Mouse (Mus musculus): Measurements from ENCODE around the gene Rbak. TPM values are rescaled to one million over a fixed set of nuclear protein-coding genes. Genes with fewer than 3 reads are reported as not detected.
"Not testable (repeated sequence)": the region's sequence is repeated elsewhere in the genome, so short reads cannot be mapped to it uniquely, and the experiment has no call there.

The Rbak gene
- polyA plus RNA-seq, 1 experiment from 2014 or later: 5.0 TPM

- H3K4me1 ChIP-seq (ENCODE audit: control insufficient read depth, insufficient read depth, low read length): no peaks in the 10 kb centered on the region
- no peak overlapping the region for H3K9ac ChIP-seq (ENCODE audit: low read depth, low read length)
- H3K27ac ChIP-seq (ENCODE audit: low read length): no peak overlapping the region
- no peaks in the 10 kb centered on the region for H3K36me3 ChIP-seq (ENCODE audit: control insufficient read depth, insufficient read depth, low read length)
- H3K27me3 ChIP-seq (replicated peaks; ENCODE audit: control insufficient read depth, insufficient read depth, low read length): no peaks in the 10 kb centered on the region
- WGBS: 88% methylated on average over 8 of the region's 8 CpGs
- H3K9me3 ChIP-seq (ENCODE audit: control insufficient read depth, low read length): no peaks in the 10 kb centered on the region
- no peak for ATAC-seq
- no peak overlapping the region for H3K4me3 ChIP-seq (ENCODE audit: low read length)
- H3K4me2 ChIP-seq (ENCODE audit: low read depth, low read length): no peak overlapping the region
Observed at GRCm38 (mm10) chr5:143192806-143193205, 12.2 kb upstream of the Rbak start.

DNA sequence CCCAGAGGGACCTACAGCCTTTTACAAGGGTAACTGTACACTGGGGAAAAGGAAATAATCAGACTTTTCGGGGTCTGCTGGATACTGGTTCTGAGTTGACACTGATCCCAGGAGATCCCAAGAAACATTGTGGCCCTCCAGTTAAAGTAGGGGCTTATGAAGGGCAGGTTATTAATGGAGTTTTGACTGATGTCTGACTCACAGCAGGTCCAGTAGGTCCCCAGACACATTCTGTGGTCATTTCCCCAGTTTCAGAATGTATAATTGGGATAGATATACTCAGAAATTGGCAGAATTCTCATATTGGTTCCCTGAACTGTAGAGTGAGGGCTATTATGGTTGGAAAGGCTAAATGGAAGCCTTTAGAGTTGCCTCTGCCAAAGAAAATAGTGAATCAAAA lies 7.4 kb upstream of the Rbak start:
- ATAC-seq; H3K9me3 ChIP-seq (ENCODE audit: control insufficient read depth, low read length); H3K4me2 ChIP-seq (ENCODE audit: low read depth, low read length); H3K27ac ChIP-seq (ENCODE audit: low read length); H3K36me3 ChIP-seq (ENCODE audit: control insufficient read depth, insufficient read depth, low read length); H3K4me1 ChIP-seq (ENCODE audit: control insufficient read depth, insufficient read depth, low read length); H3K27me3 ChIP-seq (replicated peaks; ENCODE audit: control insufficient read depth, insufficient read depth, low read length); H3K4me3 ChIP-seq (ENCODE audit: low read length); H3K9ac ChIP-seq (ENCODE audit: low read depth, low read length): not testable (repeated sequence)
- WGBS: no CpG with 5 or more reads among the region's 1 CpGs

DNA sequence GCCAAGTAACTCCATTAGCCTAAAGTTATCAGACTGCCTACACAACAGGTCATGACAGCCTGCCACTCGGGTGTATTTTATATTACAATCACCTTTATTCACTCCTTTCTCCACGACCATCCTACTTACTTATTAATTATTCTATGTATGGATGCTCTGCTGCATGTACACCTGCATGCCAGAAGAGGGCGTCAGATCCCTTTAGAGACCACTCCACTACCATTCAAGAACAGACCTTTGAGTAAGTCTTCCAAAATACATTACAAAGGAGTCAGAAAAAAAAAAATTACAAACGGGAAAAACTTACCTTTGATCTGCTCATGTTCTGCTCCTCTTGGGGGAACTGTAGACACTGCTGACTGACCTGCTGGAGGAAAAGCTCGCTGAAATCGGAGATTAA lies 1.4 kb downstream of the Rbak start:
- peaks cover 9% of the 10 kb centered on the region for H3K4me1 ChIP-seq (ENCODE audit: control insufficient read depth, insufficient read depth, low read length)
- ATAC-seq: no peak
- H3K4me3 ChIP-seq (ENCODE audit: low read length): peak overlapping the region; percentile 72; the same call in 1 of the 2 replicates
- peak overlapping the region; percentile 54 for H3K4me2 ChIP-seq (ENCODE audit: low read depth, low read length)
- H3K27ac ChIP-seq (ENCODE audit: low read length): no peak overlapping the region
- H3K9me3 ChIP-seq (ENCODE audit: control insufficient read depth, low read length): peaks cover 6% of the 10 kb centered on the region
- peaks cover 27% of the 10 kb centered on the region for H3K36me3 ChIP-seq (ENCODE audit: control insufficient read depth, insufficient read depth, low read length)
- H3K27me3 ChIP-seq (replicated peaks; ENCODE audit: control insufficient read depth, insufficient read depth, low read length): no peaks in the 10 kb centered on the region
- WGBS: 42% methylated on average over 6 of the region's 6 CpGs
- no peak overlapping the region for H3K9ac ChIP-seq (ENCODE audit: low read depth, low read length)

GRCm38 (mm10) chr5:143177541-143178200 lies 2.9 kb downstream of the Rbak start:
- peaks cover 6% of the 10 kb centered on the region for H3K9me3 ChIP-seq (ENCODE audit: control insufficient read depth, low read length)
- H3K4me2 ChIP-seq (ENCODE audit: low read depth, low read length): no peak overlapping the region
- H3K4me1 ChIP-seq (ENCODE audit: control insufficient read depth, insufficient read depth, low read length): peaks cover 9% of the 10 kb centered on the region
- 96% methylated on average over 3 of the region's 3 CpGs for WGBS
- H3K27ac ChIP-seq (ENCODE audit: low read length): no peak overlapping the region
- ATAC-seq: no peak
- H3K9ac ChIP-seq (ENCODE audit: low read depth, low read length): no peak overlapping the region
- H3K27me3 ChIP-seq (replicated peaks; ENCODE audit: control insufficient read depth, insufficient read depth, low read length): no peaks in the 10 kb centered on the region
- H3K36me3 ChIP-seq (ENCODE audit: control insufficient read depth, insufficient read depth, low read length): peaks cover 42% of the 10 kb centered on the region
- no peak overlapping the region for H3K4me3 ChIP-seq (ENCODE audit: low read length)

DNA sequence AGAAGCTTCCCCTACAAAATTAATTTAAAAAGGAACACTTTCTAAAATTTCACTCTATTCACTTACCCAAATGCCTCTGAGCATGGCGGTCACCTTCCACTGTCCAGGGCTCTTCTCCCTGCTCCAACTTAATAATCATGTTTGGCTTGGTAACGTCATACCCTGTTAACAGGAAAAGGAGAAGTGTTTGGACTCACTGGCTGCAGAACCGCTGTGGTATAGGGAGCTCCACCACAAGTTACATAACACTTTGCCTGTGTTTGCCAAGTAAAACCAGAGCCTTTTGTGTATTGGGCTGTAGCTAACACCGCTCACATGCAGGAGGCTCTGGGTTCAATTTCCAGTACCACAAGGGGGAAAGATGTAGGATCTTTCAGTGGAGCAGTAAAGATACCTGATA lies 4.6 kb downstream of the Rbak start:
- Histone ChIP-seq H3K4me2 (ENCODE audit: low read depth, low read length) (no peak overlapping the region), H3K27me3 (replicated peaks; ENCODE audit: control insufficient read depth, insufficient read depth, low read length) (no peaks in the 10 kb centered on the region), H3K4me1 (ENCODE audit: control insufficient read depth, insufficient read depth, low read length) (peaks cover 9% of the 10 kb centered on the region), H3K9ac (ENCODE audit: low read depth, low read length) (no peak overlapping the region), H3K27ac (ENCODE audit: low read length) (no peak overlapping the region), H3K9me3 (ENCODE audit: control insufficient read depth, low read length) (peaks cover 6% of the 10 kb centered on the region), H3K36me3 (ENCODE audit: control insufficient read depth, insufficient read depth, low read length) (peaks cover 52% of the 10 kb centered on the region), H3K4me3 (ENCODE audit: low read length) (no peak overlapping the region)
- 90% methylated on average over 4 of the region's 4 CpGs for WGBS
- no peak for ATAC-seq

DNA sequence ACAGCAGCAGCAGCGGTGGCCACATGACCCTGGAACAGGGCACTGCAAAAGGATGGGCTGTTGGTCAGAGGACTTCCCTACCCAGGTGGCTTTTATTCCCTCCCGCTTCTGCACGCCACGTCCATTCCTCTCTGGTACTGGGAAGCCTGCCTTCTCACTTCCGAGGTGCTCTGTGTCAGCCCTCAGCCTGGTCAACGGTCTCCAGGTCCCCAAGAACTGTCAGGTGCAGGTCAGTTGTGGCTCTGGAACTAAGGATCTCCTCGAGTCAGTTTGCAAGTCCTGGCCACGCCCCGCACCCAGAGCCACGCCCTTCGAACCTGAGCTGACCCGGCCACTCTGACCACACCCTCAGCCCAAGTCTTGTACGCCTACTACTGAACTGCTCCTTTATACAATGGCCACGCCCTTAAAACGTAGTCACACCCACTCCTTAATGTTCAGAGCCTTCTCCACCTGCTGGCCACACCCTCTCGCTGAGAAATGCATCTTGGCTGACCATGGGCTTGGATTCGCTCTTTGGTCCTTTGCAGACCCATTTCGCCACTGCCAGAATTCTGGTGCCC lies 15.0 kb downstream of the Rbak start:
- no peaks in the 10 kb centered on the region; the same call in 1 of the 2 replicates for H3K4me1 ChIP-seq (ENCODE audit: control insufficient read depth, insufficient read depth, low read length)

GRCm38 (mm10) chr5:143155534-143155933 lies 25.0 kb downstream of the Rbak start:
- no peak overlapping the region for H3K4me3 ChIP-seq (ENCODE audit: low read length)
- no peaks in the 10 kb centered on the region; the same call in 1 of the 2 replicates for H3K9me3 ChIP-seq (ENCODE audit: control insufficient read depth, low read length)
- H3K4me2 ChIP-seq (ENCODE audit: low read depth, low read length): no peak overlapping the region
- no peaks in the 10 kb centered on the region for H3K4me1 ChIP-seq (ENCODE audit: control insufficient read depth, insufficient read depth, low read length)
- no peaks in the 10 kb centered on the region for H3K36me3 ChIP-seq (ENCODE audit: control insufficient read depth, insufficient read depth, low read length)
- WGBS: 92% methylated on average over 3 of the region's 3 CpGs
- no peak overlapping the region for H3K27ac ChIP-seq (ENCODE audit: low read length)
- H3K9ac ChIP-seq (ENCODE audit: low read depth, low read length): no peak overlapping the region
- ATAC-seq: no peak
- H3K27me3 ChIP-seq (replicated peaks; ENCODE audit: control insufficient read depth, insufficient read depth, low read length): peaks cover 14% of the 10 kb centered on the region

More for the DNA sequence above, 15.0 kb downstream of the Rbak start:
- Histone ChIP-seq H3K9me3 (ENCODE audit: control insufficient read depth, low read length) (no peaks in the 10 kb centered on the region), H3K9ac (ENCODE audit: low read depth, low read length) (no peak overlapping the region), H3K4me3 (ENCODE audit: low read length) (no peak overlapping the region), H3K27me3 (replicated peaks; ENCODE audit: control insufficient read depth, insufficient read depth, low read length) (no peaks in the 10 kb centered on the region), H3K27ac (ENCODE audit: low read length) (no peak overlapping the region), H3K36me3 (ENCODE audit: control insufficient read depth, insufficient read depth, low read length) (no peaks in the 10 kb centered on the region), H3K4me2 (ENCODE audit: low read depth, low read length) (peak overlapping the region; percentile 32)
- ATAC-seq: peak; percentile 96
- 9% methylated on average over 18 of the region's 18 CpGs for WGBS

- WGBS: 82% methylated on average over 10 of the region's 10 CpGs
- H3K4me1 ChIP-seq (ENCODE audit: control insufficient read depth, insufficient read depth, low read length): no peaks in the 10 kb centered on the region
- no peak overlapping the region for H3K9ac ChIP-seq (ENCODE audit: low read depth, low read length)
- peaks cover 3% of the 10 kb centered on the region; the same call in 1 of the 2 replicates for H3K9me3 ChIP-seq (ENCODE audit: control insufficient read depth, low read length)
- ATAC-seq: no peak
- peaks cover 12% of the 10 kb centered on the region for H3K27me3 ChIP-seq (replicated peaks; ENCODE audit: control insufficient read depth, insufficient read depth, low read length)
- H3K27ac ChIP-seq (ENCODE audit: low read length): no peak overlapping the region
- H3K36me3 ChIP-seq (ENCODE audit: control insufficient read depth, insufficient read depth, low read length): no peaks in the 10 kb centered on the region
- H3K4me2 ChIP-seq (ENCODE audit: low read depth, low read length): no peak overlapping the region
- no peak overlapping the region for H3K4me3 ChIP-seq (ENCODE audit: low read length)
Observed at GRCm38 (mm10) chr5:143153756-143154155, 26.8 kb downstream of the Rbak start.

DNA sequence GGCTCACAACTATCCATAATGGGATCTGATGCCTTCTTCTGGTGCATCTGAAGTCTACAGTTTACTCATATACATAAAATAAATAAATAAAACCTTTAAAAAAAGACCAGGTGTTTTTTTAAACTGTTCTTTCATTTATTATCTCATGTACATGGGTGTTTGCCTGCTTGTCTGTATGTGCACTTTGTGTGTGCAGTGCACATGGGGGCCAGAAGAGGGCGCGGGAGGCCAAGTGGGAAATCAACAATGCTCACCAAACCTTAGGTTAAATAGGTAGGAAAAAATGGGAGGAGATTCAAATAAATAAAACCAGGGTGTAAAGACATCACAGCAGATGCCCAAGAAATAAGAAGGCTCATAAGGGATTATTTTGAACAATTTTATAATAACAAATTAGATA lies 30.5 kb downstream of the Rbak start:
- 78% methylated on average over 2 of the region's 2 CpGs for WGBS
- no peak for ATAC-seq
- no peaks in the 10 kb centered on the region for H3K4me1 ChIP-seq (ENCODE audit: control insufficient read depth, insufficient read depth, low read length)

More for the DNA sequence above, 30.5 kb downstream of the Rbak start:
- Histone ChIP-seq H3K27ac (ENCODE audit: low read length) (no peak overlapping the region), H3K4me3 (ENCODE audit: low read length) (no peak overlapping the region), H3K27me3 (replicated peaks; ENCODE audit: control insufficient read depth, insufficient read depth, low read length) (no peaks in the 10 kb centered on the region), H3K9me3 (ENCODE audit: control insufficient read depth, low read length) (0 out of 2 replicates have a peak, but pooled peaks cover 3% of the 10 kb centered on the region), H3K36me3 (ENCODE audit: control insufficient read depth, insufficient read depth, low read length) (no peaks in the 10 kb centered on the region), H3K9ac (ENCODE audit: low read depth, low read length) (no peak overlapping the region), H3K4me2 (ENCODE audit: low read depth, low read length) (no peak overlapping the region)

Data from intestine, embryonic 16.5 days (tissue).